Mouse (Mus musculus) lung, postnatal 0 days (tissue): ENCODE results near the gene Casp9.
A peak's percentile ranks its signal among the peaks of the same experiment; 100 is the strongest.

Experiments
- CTCF ChIP-seq: IDR thresholded peaks from 2 replicates; pipeline ENCODE4 v1.5.1; 2016; ENCODE audit warnings: antibody characterized with exemption, mild to moderate bottlenecking
- EP300 ChIP-seq: IDR thresholded peaks from 2 replicates; pipeline ENCODE4 v1.6.1; 2016; ENCODE audit warnings: antibody characterized with exemption, mild to moderate bottlenecking, control low read depth

DNA sequence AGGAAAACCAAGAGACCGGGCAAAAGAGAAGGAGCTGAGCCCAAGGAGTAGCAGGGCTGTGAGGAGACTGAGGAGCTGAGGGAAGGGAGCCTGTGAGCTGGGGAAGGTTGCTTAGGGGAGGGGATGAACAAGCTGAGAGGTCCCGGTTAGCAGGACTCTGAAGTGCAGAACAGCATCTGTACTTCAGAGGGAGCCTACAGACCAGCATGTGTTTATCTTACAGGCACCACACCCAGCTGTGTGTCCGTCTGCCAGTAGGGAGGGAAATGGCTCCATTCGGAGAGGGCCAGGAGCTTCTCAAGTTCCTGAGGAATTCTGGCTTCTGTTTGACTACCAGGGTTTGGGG is 41.4 kb upstream of the Casp9 start:
- TF ChIP-seq CTCF (peak; percentile 39), EP300 (no peak)
